Mouse (Mus musculus): Measurements from ENCODE around the gene Cep170.

GRCm38 (mm10) chr1:176698647-176699046 lies 115.2 kb downstream of the Cep170 start:
- TF ChIP-seq POLR2A (IDR thresholded peaks at IDR 0.05; ENCODE audit: borderline replicate concordance, extremely low read depth, low read depth, low read length) (no peak), CTCF (IDR thresholded peaks at IDR 0.05; ENCODE audit: insufficient read depth, low read length) (no peak)
